Mouse (Mus musculus) macrophage (primary cell): Measurements from ENCODE around the gene Scarf1. TPM values are rescaled to one million over a fixed set of nuclear protein-coding genes. Genes with fewer than 3 reads are reported as not detected.

Source experiments
- H3K27ac ChIP-seq: fragments of 350-480 bp; formaldehyde crosslinking; 2 replicates; pipeline ENCODE4 v1.9.0; 2021
- H3K36me3 ChIP-seq: fragments of 350-480 bp; formaldehyde crosslinking; 2 replicates; pipeline ENCODE4 v1.9.0; 2021; ENCODE audit errors: inconsistent target
- H3K4me3 ChIP-seq: fragments of 350-480 bp; formaldehyde crosslinking; 2 replicates; pipeline ENCODE4 v1.9.0; 2021; ENCODE audit errors: inconsistent target
- H3K79me2 ChIP-seq: fragments of 350-480 bp; formaldehyde crosslinking; 2 replicates; pipeline ENCODE4 v1.9.0; 2021; ENCODE audit errors: inconsistent target
- WGBS: methylation state at CpG from one replicate; pipeline ENCODE4 v1.1.7; 2026; ENCODE audit warnings: inconsistent platforms; ENCODE audit not compliant: missing documents; 5-methylcytosine and 5-hydroxymethylcytosine counted together
- polyA plus RNA-seq: library from polyadenylated mRNA; stranded (reverse); fragments of 250-400 nt; gene quantifications from 3 replicates; pipeline ENCODE4 v1.2.4, GENCODE M21; 2018; ENCODE audit warnings: inconsistent platforms

Scarf1 gene
- polyA plus RNA-seq, 1 experiment from 2014 or later = 8.6 TPM

DNA sequence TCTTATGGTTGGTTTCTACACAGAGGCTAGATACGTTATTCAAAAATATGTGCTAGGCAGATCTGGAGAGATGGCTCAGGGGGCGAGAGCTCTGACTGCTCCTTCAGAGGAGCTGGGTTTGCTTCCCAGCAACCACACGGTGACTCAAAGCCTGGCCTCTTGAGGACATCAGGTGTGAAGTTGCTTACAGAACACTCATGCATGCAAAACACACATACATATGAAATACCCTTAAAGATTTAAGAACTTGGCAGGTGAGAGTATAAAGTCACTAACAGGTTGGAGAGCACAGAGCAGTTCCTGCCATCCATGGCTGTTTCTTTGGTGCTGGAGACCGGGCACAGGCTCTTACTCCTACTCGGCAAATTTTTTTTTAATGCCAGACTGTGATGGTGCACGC is 13.6 kb downstream of the Scarf1 start:
- peaks cover 48% of the 10 kb centered on the region; the same call in 1 of the 2 replicates for H3K36me3 ChIP-seq
- WGBS = 99% methylated on average over 6 of the region's 6 CpGs

DNA sequence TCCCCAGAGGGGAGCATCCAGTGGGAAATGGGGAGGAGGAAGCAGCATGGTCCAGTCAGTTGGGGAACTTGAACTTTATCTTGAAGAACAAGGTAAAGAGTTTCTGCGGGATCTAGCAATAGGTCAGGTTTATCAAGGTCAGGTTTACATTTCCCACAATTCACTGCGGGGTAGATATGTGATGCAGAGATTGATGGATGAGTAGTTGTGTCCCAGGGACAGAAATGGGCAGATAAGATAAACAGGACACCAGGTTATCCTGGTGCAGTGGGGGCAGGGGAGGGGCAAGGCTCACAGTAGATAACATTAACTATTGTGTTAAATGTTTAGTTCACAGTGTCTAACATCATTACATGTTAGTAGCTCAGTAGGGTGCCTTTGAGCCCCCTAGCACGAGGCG is 16.4 kb downstream of the Scarf1 start:
- no peak overlapping the region for H3K4me3 ChIP-seq
- peaks cover 75% of the 10 kb centered on the region for H3K79me2 ChIP-seq

More for the DNA sequence above, 13.6 kb downstream of the Scarf1 start:
- Histone ChIP-seq H3K27ac (no peak overlapping the region), H3K79me2 (peaks cover 47% of the 10 kb centered on the region), H3K4me3 (no peak overlapping the region)

DNA sequence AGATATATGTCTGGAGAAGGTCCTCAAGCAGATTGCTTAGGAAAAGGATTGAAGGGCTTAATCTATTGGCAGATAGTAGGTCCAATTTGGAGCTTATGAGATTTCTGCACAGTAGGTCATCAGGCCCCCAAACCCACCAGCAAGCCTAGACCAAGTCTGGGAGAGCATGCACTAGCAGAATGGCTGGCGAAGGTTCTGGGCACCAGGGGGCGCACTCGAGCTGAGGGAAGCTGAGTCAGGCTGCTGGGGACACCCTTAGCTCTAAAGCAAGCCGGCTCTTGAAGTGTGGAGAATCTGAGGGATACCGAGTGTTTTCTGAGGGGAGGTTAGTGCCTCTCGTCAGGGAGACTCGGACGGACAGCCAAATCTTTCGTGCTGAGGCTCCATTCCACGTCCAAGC is 17.0 kb downstream of the Scarf1 start:
- H3K79me2 ChIP-seq = peaks cover 80% of the 10 kb centered on the region
- H3K27ac ChIP-seq = peak overlapping the region; percentile 99
- H3K36me3 ChIP-seq = peaks cover 16% of the 10 kb centered on the region; the same call in 1 of the 2 replicates
- H3K4me3 ChIP-seq = peak overlapping the region; percentile 91
- 0% methylated on average over 8 of the region's 10 CpGs for WGBS

More for the DNA sequence above, 16.4 kb downstream of the Scarf1 start:
- WGBS = 90% methylated on average over 4 of the region's 4 CpGs
- H3K36me3 ChIP-seq = peaks cover 20% of the 10 kb centered on the region; the same call in 1 of the 2 replicates
- no peak overlapping the region for H3K27ac ChIP-seq

GRCm38 (mm10) chr11:75530845-75531373 is 17.6 kb downstream of the Scarf1 start:
- whole genome bisulfite sequencing = 1% methylated on average over 31 of the region's 31 CpGs
- Histone ChIP-seq H3K36me3 (peaks cover 10% of the 10 kb centered on the region; the same call in 1 of the 2 replicates), H3K27ac (peak overlapping the region; percentile 99), H3K79me2 (peaks cover 86% of the 10 kb centered on the region), H3K4me3 (peak overlapping the region; percentile 91)

DNA sequence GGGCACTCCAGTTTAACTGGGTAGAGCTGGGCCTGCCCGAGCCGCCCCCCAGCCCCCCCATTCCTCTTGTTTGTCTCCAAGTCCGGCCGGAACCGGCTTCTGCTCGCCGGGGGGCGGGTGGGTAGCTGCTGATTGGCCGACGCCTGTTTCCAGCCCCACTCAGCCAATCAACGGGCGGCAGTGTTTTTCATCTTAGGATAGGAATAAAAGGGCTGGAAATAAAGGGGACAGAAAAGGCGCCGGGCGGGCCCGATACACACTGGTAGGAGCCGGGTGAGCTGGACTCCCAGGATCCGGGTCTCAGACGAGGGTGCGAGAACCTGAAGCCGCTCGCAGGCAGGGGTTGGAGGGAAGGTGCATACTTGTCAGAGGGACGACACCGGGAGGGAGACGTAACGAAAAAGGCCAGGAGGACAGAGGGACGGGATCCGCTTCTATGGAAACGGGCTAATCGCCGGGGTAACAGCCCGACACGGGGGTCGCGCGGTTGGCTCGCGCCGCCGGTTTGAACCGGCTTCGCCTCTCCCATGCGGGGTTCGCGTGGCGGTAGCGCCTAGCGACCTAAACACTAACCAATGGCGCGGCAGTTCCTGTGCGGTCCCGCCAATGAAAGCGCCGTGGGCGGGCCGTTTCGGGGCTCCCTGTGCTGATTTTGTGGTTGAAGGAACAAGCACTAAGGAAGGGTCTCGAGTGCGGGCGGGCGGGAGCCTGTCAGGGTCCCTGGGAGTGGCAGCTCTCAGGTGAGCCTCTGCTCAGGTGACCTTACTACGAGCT is 18.3 kb downstream of the Scarf1 start, which contains the start of gene Slc43a2:
Slc43a2 (plus strand) TSS at position 226 of the 774 bp plus-strand sequence.
- Histone ChIP-seq H3K36me3 (peaks cover 8% of the 10 kb centered on the region; the same call in 1 of the 2 replicates), H3K79me2 (peaks cover 91% of the 10 kb centered on the region), H3K4me3 (peak within 1 kb of the TSS; percentile 91), H3K27ac (peak within 1 kb of the TSS; percentile 99)
- WGBS = under 1% methylated on average over 62 of the region's 62 CpGs

DNA sequence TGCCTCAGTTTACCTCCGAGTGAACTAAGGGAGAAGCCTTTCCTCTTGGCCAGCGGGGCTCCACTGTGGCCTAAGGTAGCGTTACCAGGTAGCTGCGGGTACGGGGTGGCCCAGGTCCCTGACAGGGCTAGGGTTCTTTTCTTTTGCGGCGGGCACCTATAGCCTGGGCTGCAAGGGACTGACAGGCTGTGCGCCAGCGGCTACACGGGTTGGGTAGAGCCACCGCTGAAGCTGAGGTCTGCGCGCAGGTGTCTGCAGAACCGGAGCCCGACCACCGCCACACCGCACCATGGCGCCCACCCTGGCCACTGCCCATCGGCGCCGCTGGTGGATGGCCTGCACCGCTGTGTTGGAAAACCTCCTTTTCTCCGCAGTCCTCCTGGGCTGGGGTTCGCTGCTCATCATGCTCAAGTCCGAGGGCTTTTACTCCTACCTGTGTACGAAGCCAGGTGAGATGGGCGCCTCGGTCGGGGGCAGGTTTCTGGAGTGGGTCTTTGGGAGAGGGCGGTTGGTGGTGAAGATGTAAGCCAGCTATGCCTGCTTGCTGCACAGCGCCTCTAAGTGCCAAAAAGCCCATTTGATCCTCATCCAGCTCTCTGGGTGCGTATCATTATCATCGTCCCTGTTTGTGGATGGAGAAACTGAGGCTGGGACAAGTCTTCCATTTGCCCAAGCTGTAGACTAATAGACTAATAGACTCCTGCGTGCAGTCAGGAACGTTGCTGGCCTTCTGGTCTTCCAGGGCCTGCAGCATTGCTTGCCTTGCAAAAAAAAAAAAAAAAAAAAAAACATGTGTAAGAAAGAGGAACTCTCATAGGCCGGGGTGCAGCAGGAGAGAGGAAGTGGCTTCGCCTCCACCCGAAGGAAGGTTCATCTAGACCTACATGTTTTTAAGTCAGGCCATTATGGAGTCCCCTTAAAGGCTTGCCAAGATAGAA is 19.3 kb downstream of the Scarf1 start:
- H3K4me3 ChIP-seq = peak overlapping the region; percentile 91
- H3K36me3 ChIP-seq = peaks cover 13% of the 10 kb centered on the region; the same call in 1 of the 2 replicates
- H3K79me2 ChIP-seq = peaks cover 94% of the 10 kb centered on the region
- peak overlapping the region; percentile 99 for H3K27ac ChIP-seq
- under 1% methylated on average over 38 of the region's 38 CpGs for WGBS

GRCm38 (mm10) chr11:75533314-75534015 is 20.1 kb downstream of the Scarf1 start:
- Histone ChIP-seq H3K27ac (peak overlapping the region; percentile 99), H3K4me3 (peak overlapping the region; percentile 91), H3K36me3 (peaks cover 14% of the 10 kb centered on the region; the same call in 1 of the 2 replicates), H3K79me2 (peaks cover 95% of the 10 kb centered on the region)
- 30% methylated on average over 6 of the region's 6 CpGs for WGBS

DNA sequence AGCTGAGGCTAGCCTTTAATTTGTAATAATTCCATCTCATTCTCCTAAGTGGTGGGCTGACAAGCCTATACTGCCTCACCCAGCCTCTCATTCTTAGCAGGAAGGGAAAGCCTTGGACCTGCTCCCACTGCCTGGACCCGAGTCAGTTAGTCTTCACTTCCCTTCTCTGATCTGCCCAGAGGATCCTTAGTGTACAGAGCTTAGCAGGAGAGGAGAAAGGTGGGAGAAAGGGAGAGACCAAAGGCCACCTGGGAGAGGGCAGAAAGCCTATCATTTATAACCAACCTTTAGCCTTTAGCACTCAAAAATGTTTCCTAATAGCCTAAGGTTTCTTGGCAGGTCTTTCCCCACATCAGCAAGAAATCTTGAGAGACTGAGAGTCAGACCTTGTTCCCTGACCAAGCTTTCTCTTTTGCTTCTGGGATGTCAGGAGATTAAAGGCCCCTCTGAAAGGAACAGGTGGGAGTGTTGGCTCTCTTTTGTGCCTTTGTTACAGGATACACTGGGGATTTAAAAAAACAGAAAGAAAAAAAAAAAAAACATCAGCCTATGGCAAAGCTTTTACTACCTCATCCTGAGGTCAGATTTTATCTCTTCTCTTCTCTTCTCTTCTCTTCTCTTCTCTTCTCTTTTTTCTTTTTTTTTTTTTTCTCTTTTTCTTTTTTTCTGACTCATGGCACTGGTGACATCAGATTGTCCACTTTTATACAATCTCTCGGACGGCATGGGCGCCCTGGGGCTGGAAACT is 21.1 kb downstream of the Scarf1 start:
- 25% methylated on average over 3 of the region's 4 CpGs for WGBS
- H3K36me3 ChIP-seq = peaks cover 14% of the 10 kb centered on the region; the same call in 1 of the 2 replicates
- H3K79me2 ChIP-seq = peaks cover 97% of the 10 kb centered on the region
- peak overlapping the region; percentile 99 for H3K27ac ChIP-seq
- peak overlapping the region; percentile 91 for H3K4me3 ChIP-seq

DNA sequence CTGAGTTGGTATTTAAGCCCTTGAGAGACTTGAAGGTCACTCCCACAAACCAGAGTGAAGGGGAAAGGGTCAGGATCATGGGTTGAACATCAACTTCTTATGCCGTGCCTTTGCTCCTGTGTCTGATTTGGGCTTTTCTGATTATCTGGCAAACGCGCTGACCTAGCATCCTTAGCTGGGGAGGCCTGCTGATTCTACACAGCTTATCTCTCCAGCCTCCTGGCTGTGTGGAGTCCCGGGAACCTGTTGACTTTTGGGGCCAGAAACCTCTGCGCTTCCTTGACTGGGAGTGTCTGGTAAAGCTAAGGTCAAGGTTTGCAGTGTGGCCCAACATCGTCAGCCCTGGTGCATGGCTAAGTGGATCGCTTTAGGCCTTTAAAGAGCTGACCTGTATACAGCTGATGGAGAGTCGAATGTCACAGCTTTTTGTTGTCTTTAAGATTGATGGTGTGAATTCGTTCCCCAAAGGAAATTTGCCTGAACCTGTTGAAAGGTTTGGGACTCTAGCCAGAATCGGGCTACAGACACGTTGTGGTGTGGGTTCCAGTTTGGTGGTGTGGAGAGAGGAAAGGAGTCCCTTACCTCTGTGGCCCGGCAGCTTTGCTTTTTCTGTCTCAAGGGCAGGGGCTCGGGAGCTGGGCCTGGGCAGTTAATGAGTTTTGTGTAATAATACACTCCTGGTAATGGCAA is 21.9 kb downstream of the Scarf1 start:
- H3K4me3 ChIP-seq = peak overlapping the region; percentile 91

DNA sequence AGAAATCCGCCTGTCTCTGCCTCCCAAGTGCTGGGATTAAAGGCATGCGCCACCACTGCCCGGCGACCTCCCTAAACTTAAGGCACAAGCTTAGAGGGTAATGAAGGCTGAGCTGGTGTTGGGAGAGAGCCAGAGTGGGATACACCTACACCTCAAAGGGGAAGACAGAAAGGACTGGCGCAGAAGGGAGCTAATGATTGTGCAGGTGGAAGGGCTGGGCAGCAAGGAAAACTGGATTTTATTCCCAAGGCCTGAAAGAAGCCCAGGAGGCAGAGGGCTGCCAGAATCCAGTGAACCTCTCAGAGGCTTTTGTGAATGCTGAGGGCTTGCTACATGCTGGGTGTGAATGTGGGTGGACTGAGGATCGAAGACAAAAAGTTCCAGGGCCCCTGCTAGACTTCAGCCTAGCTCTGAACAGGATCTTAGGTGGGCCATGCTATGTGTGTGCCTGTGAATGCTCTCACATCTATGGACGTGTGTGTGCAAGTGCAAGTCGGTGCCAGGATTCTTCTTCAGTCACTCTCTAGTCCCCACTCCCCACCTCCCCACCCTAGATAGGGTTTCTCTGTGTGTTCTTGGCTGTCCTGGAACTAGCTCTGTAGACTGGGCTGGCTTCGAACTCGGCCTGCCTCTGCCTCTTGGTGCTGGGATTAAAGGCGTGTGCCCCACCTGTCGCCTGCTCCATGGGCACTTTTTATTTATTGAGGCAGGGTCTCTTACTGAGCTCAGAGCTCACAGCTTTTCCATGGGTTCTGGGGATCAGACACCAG is 23.1 kb downstream of the Scarf1 start:
- 98% methylated on average over 8 of the region's 12 CpGs for WGBS
- H3K27ac ChIP-seq = peak overlapping the region; percentile 99
- H3K36me3 ChIP-seq = peaks cover 14% of the 10 kb centered on the region; the same call in 1 of the 2 replicates
- peaks cover 99% of the 10 kb centered on the region for H3K79me2 ChIP-seq
- no peak overlapping the region for H3K4me3 ChIP-seq

More for the DNA sequence above, 21.9 kb downstream of the Scarf1 start:
- Histone ChIP-seq H3K36me3 (peaks cover 14% of the 10 kb centered on the region; the same call in 1 of the 2 replicates), H3K79me2 (peaks cover 97% of the 10 kb centered on the region), H3K27ac (peak overlapping the region; percentile 99)
- WGBS = 53% methylated on average over 13 of the region's 13 CpGs

GRCm38 (mm10) chr11:75537025-75537414 is 23.7 kb downstream of the Scarf1 start:
- no peak overlapping the region for H3K4me3 ChIP-seq
- H3K27ac ChIP-seq = peak overlapping the region; percentile 99
- H3K36me3 ChIP-seq = peaks cover 14% of the 10 kb centered on the region; the same call in 1 of the 2 replicates
- peaks cover 99% of the 10 kb centered on the region for H3K79me2 ChIP-seq
- WGBS = 93% methylated on average over 7 of the region's 8 CpGs
